Mouse (Mus musculus): Measurements from ENCODE around the gene Acox2.

Gene Acox2

GRCm38 (mm10) chr14:8212996-8213395, 46.2 kb downstream of the Acox2 start:
- peak; percentile 44 for DNase-seq

- no peak for DNase-seq
Measured at GRCm38 (mm10) chr14:8209896-8210295, 49.3 kb downstream of the Acox2 start.

GRCm38 (mm10) chr14:8208876-8209275, 50.3 kb downstream of the Acox2 start:
- peak; percentile 50 for DNase-seq

- no peak for DNase-seq
Measured at GRCm38 (mm10) chr14:8207543-8207942, 51.6 kb downstream of the Acox2 start.

- no peak for DNase-seq
Measured at GRCm38 (mm10) chr14:8207105-8207504, 52.0 kb downstream of the Acox2 start.

- no peak for DNase-seq
Measured at GRCm38 (mm10) chr14:8206179-8206910, 52.8 kb downstream of the Acox2 start.

GRCm38 (mm10) chr14:8201715-8202114, 57.4 kb downstream of the Acox2 start:
- no peak for DNase-seq

GRCm38 (mm10) chr14:8200769-8201168, 58.4 kb downstream of the Acox2 start:
- no peak for DNase-seq

- no peak for DNase-seq
Measured at GRCm38 (mm10) chr14:8192727-8193126, 66.4 kb downstream of the Acox2 start.

- no peak for DNase-seq
Measured at GRCm38 (mm10) chr14:8191331-8191965, 67.7 kb downstream of the Acox2 start.

GRCm38 (mm10) chr14:8190556-8190955, 68.6 kb downstream of the Acox2 start:
- DNase-seq, result no peak

- DNase-seq, result no peak
Measured at GRCm38 (mm10) chr14:8186278-8187045, 72.7 kb downstream of the Acox2 start.

- no peak for DNase-seq
Measured at GRCm38 (mm10) chr14:8183330-8183729, 75.8 kb downstream of the Acox2 start.

GRCm38 (mm10) chr14:8180371-8181035, 78.7 kb downstream of the Acox2 start:
- no peak for DNase-seq

GRCm38 (mm10) chr14:8176251-8176650, 82.9 kb downstream of the Acox2 start:
- DNase-seq, result no peak
